Mouse (Mus musculus): ENCODE data around the gene Col9a2. TPM values are rescaled to one million over a fixed set of nuclear protein-coding genes. Genes with fewer than 3 reads are reported as not detected.

The Col9a2 gene
- polyA plus RNA-seq, 1 experiment from 2014 or later, result 8.3 TPM

- Histone ChIP-seq H3K9ac (replicated peaks) (no peak overlapping the region), H3K4me2 (replicated peaks) (no peak overlapping the region), H3K27ac (no peak overlapping the region), H3K4me3 (replicated peaks) (no peak overlapping the region), H3K4me1 (replicated peaks) (no peaks in the 10 kb centered on the region), H3K36me3 (no peaks in the 10 kb centered on the region), H3K9me3 (no peaks in the 10 kb centered on the region), H3K27me3 (0 out of 2 replicates have a peak, but pooled peaks cover 2% of the 10 kb centered on the region)
- WGBS, result 86% methylated on average over 4 of the region's 4 CpGs
- ATAC-seq, result no peak
Measured at GRCm38 (mm10) chr4:121103304-121103703, 64.1 kb downstream of the Col9a2 start.

Other genes starting within 250 kb of the Col9a2 start
- gene Nfyc, start 207.8 kb upstream of the Col9a2 start, polyA plus RNA-seq (2015; fragmentation: Nextera tagmentation; extraction: Ambion mirVana), result 87.1 and 88.8 TPM in 2 replicates
- 9.8 and 11.0 TPM in 2 replicates for gene Rims3, start 184.6 kb upstream of the Col9a2 start, polyA plus RNA-seq (2015; fragmentation: Nextera tagmentation; extraction: Ambion mirVana)
- gene Exo5, start 114.4 kb upstream of the Col9a2 start, polyA plus RNA-seq (2015; fragmentation: Nextera tagmentation; extraction: Ambion mirVana), result 39.2 and 44.5 TPM in 2 replicates
- 8.8 and 9.4 TPM in 2 replicates for gene Zfp69, start 87.7 kb upstream of the Col9a2 start, polyA plus RNA-seq (2015; fragmentation: Nextera tagmentation; extraction: Ambion mirVana)
- gene Smap2, start 22.1 kb upstream of the Col9a2 start, polyA plus RNA-seq (2015; fragmentation: Nextera tagmentation; extraction: Ambion mirVana), result 30.9 and 34.2 TPM in 2 replicates
- gene Zmpste24, start 58.9 kb downstream of the Col9a2 start, polyA plus RNA-seq (2015; fragmentation: Nextera tagmentation; extraction: Ambion mirVana), result 27.1 and 27.8 TPM in 2 replicates
- not detected in 2 replicates for gene Tmco2, start 69.8 kb downstream of the Col9a2 start, polyA plus RNA-seq (2015; fragmentation: Nextera tagmentation; extraction: Ambion mirVana)
- 33.4 and 35.6 TPM in 2 replicates for gene Rlf, start 175.7 kb downstream of the Col9a2 start, polyA plus RNA-seq (2015; fragmentation: Nextera tagmentation; extraction: Ambion mirVana)

All from midbrain, embryonic 13.5 days (tissue).